Mouse (Mus musculus) 3134 (cell line): ENCODE results near the gene Vwa5b2.
A peak's percentile ranks its signal among the peaks of the same experiment; 100 is the strongest.

ENCODE experiments used
- DNase-seq: peaks from one replicate; pipeline ENCODE4 v3.0.0-alpha.2; 2011; ENCODE audit warnings: low spot score; ENCODE audit not compliant: insufficient read length; ENCODE audit errors: extremely low read depth

The Vwa5b2 gene

GRCm38 (mm10) chr16:20589366-20589938 is at the start of gene Vwa5b2:
Gene Vwa5b2, plus strand, starts transcription at chr16:20589471.
- DNase-seq, result no peak

GRCm38 (mm10) chr16:20539649-20540048 is 49.6 kb upstream of the Vwa5b2 start:
- DNase-seq, result no peak

- DNase-seq, result no peak
Observed at GRCm38 (mm10) chr16:20540438-20540837, 48.8 kb upstream of the Vwa5b2 start.

- DNase-seq, result no peak
Observed at GRCm38 (mm10) chr16:20545696-20546095, 43.6 kb upstream of the Vwa5b2 start.

- DNase-seq, result no peak
Observed at GRCm38 (mm10) chr16:20547423-20547822, 41.8 kb upstream of the Vwa5b2 start.

GRCm38 (mm10) chr16:20548096-20548948 is 40.9 kb upstream of the Vwa5b2 start, which contains the start of gene Abcf3:
Gene Abcf3, plus strand, starts transcription at chr16:20548577.
- DNase-seq, result peak; percentile 100

- no peak for DNase-seq
Observed at GRCm38 (mm10) chr16:20549161-20549560, 40.1 kb upstream of the Vwa5b2 start.

GRCm38 (mm10) chr16:20551691-20552090 is 37.6 kb upstream of the Vwa5b2 start:
- DNase-seq, result no peak

GRCm38 (mm10) chr16:20552594-20552993 is 36.7 kb upstream of the Vwa5b2 start:
- DNase-seq, result no peak

- DNase-seq, result no peak
Observed at GRCm38 (mm10) chr16:20555000-20555399, 34.3 kb upstream of the Vwa5b2 start.

- DNase-seq, result no peak
Observed at GRCm38 (mm10) chr16:20557381-20557780, 31.9 kb upstream of the Vwa5b2 start.

- no peak for DNase-seq
Observed at GRCm38 (mm10) chr16:20565075-20565474, 24.2 kb upstream of the Vwa5b2 start.

- no peak for DNase-seq
Observed at GRCm38 (mm10) chr16:20589939-20590679, 838 bp downstream of the Vwa5b2 start.

- DNase-seq, result no peak
Observed at GRCm38 (mm10) chr16:20590680-20591038, 1.4 kb downstream of the Vwa5b2 start.

- no peak for DNase-seq
Observed at GRCm38 (mm10) chr16:20591076-20591705, 1.9 kb downstream of the Vwa5b2 start.

GRCm38 (mm10) chr16:20595060-20595673 is 5.9 kb downstream of the Vwa5b2 start:
- DNase-seq, result no peak

GRCm38 (mm10) chr16:20595737-20596136 is 6.5 kb downstream of the Vwa5b2 start:
- DNase-seq, result no peak

GRCm38 (mm10) chr16:20596687-20597441 is 7.6 kb downstream of the Vwa5b2 start:
- DNase-seq, result no peak

- DNase-seq, result peak; percentile 56
Observed at GRCm38 (mm10) chr16:20600511-20600910, 11.2 kb downstream of the Vwa5b2 start.

GRCm38 (mm10) chr16:20604705-20605104 is 15.4 kb downstream of the Vwa5b2 start:
- DNase-seq, result no peak
